Mouse (Mus musculus) 3134 (cell line): ENCODE data around the gene Cmtm5.
"Not testable (repeated sequence)": the region's sequence is repeated elsewhere in the genome, so short reads cannot be mapped to it uniquely, and the experiment has no call there.

Experiments
- DNase-seq: peaks from one replicate; pipeline ENCODE4 v3.0.0-alpha.2; 2011; ENCODE audit warnings: low spot score; ENCODE audit not compliant: insufficient read length; ENCODE audit errors: extremely low read depth

Gene Cmtm5

GRCm38 (mm10) chr14:54956533-54956932 lies 20.5 kb downstream of the Cmtm5 start:
- no peak for DNase-seq

GRCm38 (mm10) chr14:54958503-54958902 lies 22.4 kb downstream of the Cmtm5 start:
- no peak for DNase-seq

- DNase-seq = no peak
Observed at GRCm38 (mm10) chr14:54959197-54959596, 23.1 kb downstream of the Cmtm5 start.

- DNase-seq = not testable (repeated sequence)
Observed at GRCm38 (mm10) chr14:54959853-54960613, 24.0 kb downstream of the Cmtm5 start.

- no peak for DNase-seq
Observed at GRCm38 (mm10) chr14:54960769-54961168, 24.7 kb downstream of the Cmtm5 start.

GRCm38 (mm10) chr14:54961487-54961886 lies 25.4 kb downstream of the Cmtm5 start:
- DNase-seq = no peak

GRCm38 (mm10) chr14:54962714-54963113 lies 26.7 kb downstream of the Cmtm5 start:
- no peak for DNase-seq

- no peak for DNase-seq
Observed at GRCm38 (mm10) chr14:54963727-54964126, 27.7 kb downstream of the Cmtm5 start.

GRCm38 (mm10) chr14:54965044-54965443 lies 29.0 kb downstream of the Cmtm5 start:
- DNase-seq = no peak

GRCm38 (mm10) chr14:54965631-54966030 lies 29.6 kb downstream of the Cmtm5 start:
- DNase-seq = no peak

- no peak for DNase-seq
Observed at GRCm38 (mm10) chr14:54966320-54966977, 30.4 kb downstream of the Cmtm5 start, which contains the start of gene Myh6. Gene Myh6 (minus strand): TSS chr14:54966927.

- DNase-seq = no peak
Observed at GRCm38 (mm10) chr14:54967874-54968273, 31.8 kb downstream of the Cmtm5 start.

GRCm38 (mm10) chr14:54968344-54968743 lies 32.3 kb downstream of the Cmtm5 start:
- DNase-seq = no peak

- not testable (repeated sequence) for DNase-seq
Observed at GRCm38 (mm10) chr14:54972786-54973185, 36.7 kb downstream of the Cmtm5 start.

- DNase-seq = no peak
Observed at GRCm38 (mm10) chr14:54974068-54974791, 38.2 kb downstream of the Cmtm5 start.

GRCm38 (mm10) chr14:54976633-54977032 lies 40.6 kb downstream of the Cmtm5 start, which contains the start of gene Gm17428:
Gene Gm17428 (plus strand): TSS chr14:54976933.
- DNase-seq = no peak

- DNase-seq = no peak
Observed at GRCm38 (mm10) chr14:54978664-54979063, 42.6 kb downstream of the Cmtm5 start.

- DNase-seq = no peak
Observed at GRCm38 (mm10) chr14:54981934-54982333, 45.9 kb downstream of the Cmtm5 start.

- not testable (repeated sequence) for DNase-seq
Observed at GRCm38 (mm10) chr14:54988350-54988874, 52.4 kb downstream of the Cmtm5 start.
